Mouse (Mus musculus) limb, embryonic 15.5 days (tissue): ENCODE measurements around the gene Pla2g15. TPM values are rescaled to one million over a fixed set of nuclear protein-coding genes. Genes with fewer than 3 reads are reported as not detected.

ENCODE experiments used
- ATAC-seq: fragments of 200-750 bp; cut with Nextera tagmentation; 2 replicates; pipeline ENCODE4 v1.8.0; 2017; ENCODE audit warnings: low read depth, moderate TSS enrichment; ENCODE audit not compliant: insufficient number of reproducible peaks, low FRiP score, low TSS enrichment
- H3K27ac ChIP-seq: fragments of 300-500 bp; sonication (generic); 2 replicates; pipeline ENCODE4 v1.5.1; 2015; ENCODE audit warnings: moderate library complexity, mild to moderate bottlenecking, inconsistent platforms
- H3K27me3 ChIP-seq: fragments of 300-500 bp; sonication (generic); 2 replicates; pipeline ENCODE4 v1.6.1; 2015; ENCODE audit warnings: inconsistent platforms
- H3K36me3 ChIP-seq: fragments of 300-500 bp; sonication (generic); 2 replicates; pipeline ENCODE4 v1.6.1; 2015; ENCODE audit warnings: inconsistent platforms
- H3K4me1 ChIP-seq: fragments of 300-500 bp; sonication (generic); 2 replicates; pipeline ENCODE4 v1.6.1; 2015; ENCODE audit warnings: inconsistent platforms
- H3K4me2 ChIP-seq: fragments of 300-500 bp; sonication (generic); 2 replicates; pipeline ENCODE4 v1.6.1; 2015; ENCODE audit warnings: mild to moderate bottlenecking, inconsistent platforms
- H3K4me3 ChIP-seq: fragments of 300-500 bp; sonication (generic); 2 replicates; pipeline ENCODE4 v1.5.1; 2015; ENCODE audit warnings: mild to moderate bottlenecking, inconsistent platforms
- H3K9ac ChIP-seq: fragments of 300-500 bp; sonication (generic); 2 replicates; pipeline ENCODE4 v1.6.1; 2015; ENCODE audit warnings: inconsistent platforms
- H3K9me3 ChIP-seq: fragments of 300-500 bp; sonication (generic); 2 replicates; pipeline ENCODE4 v1.6.1; 2016; ENCODE audit warnings: inconsistent platforms
- WGBS: fragments of 180-500 bp; shearing (Covaris S2); methylation state at CpG from one replicate; pipeline ENCODE4 v1.1.7; 2015; 5-methylcytosine and 5-hydroxymethylcytosine counted together
- polyA plus RNA-seq: library from polyadenylated mRNA; unstranded; fragments of >200 nt; fragmentation: Nextera tagmentation; extraction: Ambion mirVana; gene quantifications from 2 replicates; pipeline ENCODE4 v1.2.1, GENCODE M21; 2015

Pla2g15 gene
- polyA plus RNA-seq, 1 experiment from 2014 or later = 19.9 TPM

DNA sequence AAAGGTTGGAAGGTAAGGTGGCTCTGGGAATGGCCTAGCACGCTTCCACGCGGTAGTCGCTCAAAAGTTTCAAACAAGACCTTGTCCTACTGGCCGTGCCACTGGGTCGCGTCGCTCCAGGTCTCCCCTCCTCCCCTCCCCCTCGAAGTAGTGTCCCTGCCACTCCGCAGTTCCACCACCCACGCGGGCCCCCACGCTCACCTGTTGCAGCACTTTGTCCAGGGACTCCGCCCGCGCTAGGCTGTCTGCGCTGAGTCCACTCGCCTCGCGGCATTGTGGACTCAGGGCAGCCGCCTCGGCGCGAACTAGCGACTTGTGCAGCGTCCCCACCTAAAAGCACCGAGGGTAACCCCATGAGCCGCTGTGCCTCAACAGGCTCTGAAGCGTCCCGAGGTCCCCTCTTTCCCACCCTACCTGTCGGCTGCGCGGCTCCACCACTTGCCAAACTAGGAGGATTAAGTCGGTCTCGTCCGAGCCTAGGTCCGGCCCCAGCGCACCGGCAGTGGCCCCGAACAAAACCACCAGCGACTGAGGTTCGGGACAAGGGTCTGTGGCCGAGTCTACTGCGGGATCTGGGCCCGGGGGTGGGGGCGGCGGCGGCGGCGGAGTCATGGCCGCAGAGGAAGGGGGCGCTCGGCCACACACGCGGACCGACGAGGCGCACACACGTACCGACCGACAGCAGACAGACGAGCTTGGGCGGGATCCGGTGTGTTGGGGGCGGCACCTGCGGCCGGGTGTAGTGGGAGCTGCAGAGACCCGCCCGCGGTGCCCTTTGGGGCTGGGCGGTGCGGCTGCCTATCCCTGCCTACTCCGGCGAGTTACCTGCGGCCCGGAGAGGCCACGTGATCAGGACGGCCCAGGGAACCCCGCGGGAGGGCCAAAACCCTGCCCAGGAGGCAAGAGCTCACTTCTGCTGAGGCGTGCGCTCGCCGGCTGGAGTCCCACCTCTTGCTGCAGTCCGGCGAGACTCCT, 13.8 kb upstream of the Pla2g15 start, which contains the start of gene Esrp2:
Esrp2 (minus strand) TSS at position 819 of the 975 bp plus-strand sequence.
- no peaks in the 10 kb centered on the region for H3K9me3 ChIP-seq
- H3K4me1 ChIP-seq = peaks cover 46% of the 10 kb centered on the region
- peaks cover 47% of the 10 kb centered on the region for H3K27me3 ChIP-seq
- peaks cover 15% of the 10 kb centered on the region for H3K36me3 ChIP-seq
- peak within 1 kb of the TSS; percentile 68 for H3K27ac ChIP-seq
- peak within 1 kb of the TSS; percentile 39 for H3K9ac ChIP-seq
- peak within 1 kb of the TSS; percentile 89 for H3K4me2 ChIP-seq
- no peak for ATAC-seq
- peak within 1 kb of the TSS; percentile 51 for H3K4me3 ChIP-seq
- under 1% methylated on average over 86 of the region's 86 CpGs for WGBS

DNA sequence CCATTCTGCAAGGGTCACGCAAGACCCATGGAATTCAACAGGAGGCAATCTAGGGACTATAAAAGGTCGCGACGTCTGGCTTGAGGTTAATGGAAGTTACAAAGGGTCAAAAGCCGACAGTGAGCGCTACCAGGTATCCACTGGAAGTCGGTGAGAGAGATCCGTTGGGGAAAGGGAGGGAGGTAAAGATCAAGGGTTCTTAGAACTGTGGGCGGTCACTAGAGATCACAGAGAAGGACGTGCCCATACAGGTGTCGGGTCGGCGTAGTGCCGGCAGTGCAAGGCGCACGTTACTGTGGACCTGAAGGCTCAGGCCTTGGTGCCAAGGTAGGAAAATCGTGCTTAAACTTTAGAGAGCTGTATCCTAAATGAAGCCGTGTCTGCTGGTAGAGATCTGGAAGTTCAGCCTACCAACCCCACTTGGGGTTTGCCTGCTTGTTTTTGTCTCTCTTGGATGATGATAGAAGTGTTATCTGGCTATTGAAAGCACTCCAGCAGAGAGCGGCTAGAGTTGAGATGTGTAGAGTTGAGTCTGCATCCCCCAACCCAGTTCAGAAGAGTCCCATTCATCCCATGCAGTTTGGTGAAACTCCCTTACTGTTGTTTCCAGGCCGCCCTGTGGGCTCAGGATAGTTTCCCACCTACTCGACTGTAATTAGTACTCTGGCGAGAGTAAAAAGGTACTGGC, 12.8 kb upstream of the Pla2g15 start:
- H3K4me3 ChIP-seq = peak overlapping the region; percentile 51
- H3K4me2 ChIP-seq = peak overlapping the region; percentile 89
- peak overlapping the region; percentile 39 for H3K9ac ChIP-seq
- H3K4me1 ChIP-seq = peaks cover 46% of the 10 kb centered on the region
- 9% methylated on average over 22 of the region's 22 CpGs for WGBS
- ATAC-seq = no peak
- peaks cover 6% of the 10 kb centered on the region for H3K36me3 ChIP-seq
- H3K27ac ChIP-seq = no peak overlapping the region
- no peaks in the 10 kb centered on the region for H3K9me3 ChIP-seq
- H3K27me3 ChIP-seq = peaks cover 47% of the 10 kb centered on the region

DNA sequence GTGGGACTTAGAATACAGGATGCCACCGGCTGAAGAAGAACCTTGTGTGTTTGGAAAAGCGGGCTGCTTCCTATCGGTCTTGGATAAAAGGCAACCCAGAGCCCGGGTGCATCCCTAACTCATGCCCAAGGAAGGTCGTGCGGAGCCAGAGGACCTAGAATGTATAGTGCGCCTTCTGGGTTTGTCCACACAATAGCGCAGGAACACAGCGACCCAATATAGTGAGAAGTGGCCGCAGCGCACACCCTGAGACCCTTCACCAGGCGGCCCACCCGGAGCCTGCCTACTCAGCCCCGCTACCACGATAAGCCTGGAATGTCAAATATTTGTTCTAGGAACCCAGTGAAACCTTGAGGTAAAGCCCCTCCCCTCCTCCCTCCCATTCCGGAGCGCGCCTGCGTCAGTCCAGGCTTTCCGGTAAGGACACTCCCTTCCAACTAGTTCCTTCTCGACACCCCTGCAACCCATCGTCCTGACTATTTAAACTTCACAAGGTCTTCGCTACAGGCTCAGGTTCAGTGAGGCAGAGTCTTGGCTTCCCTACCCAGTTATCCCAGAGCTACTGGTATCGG, 12.2 kb upstream of the Pla2g15 start:
- no peaks in the 10 kb centered on the region for H3K36me3 ChIP-seq
- under 1% methylated on average over 24 of the region's 24 CpGs for whole genome bisulfite sequencing
- peak overlapping the region; percentile 51 for H3K4me3 ChIP-seq
- ATAC-seq = peak; percentile 42; the same call in 1 of the 2 replicates
- H3K9ac ChIP-seq = peak overlapping the region; percentile 39
- H3K27ac ChIP-seq = peak overlapping the region; percentile 67
- H3K4me2 ChIP-seq = peak overlapping the region; percentile 89
- no peaks in the 10 kb centered on the region for H3K9me3 ChIP-seq
- H3K27me3 ChIP-seq = peaks cover 44% of the 10 kb centered on the region
- H3K4me1 ChIP-seq = peaks cover 46% of the 10 kb centered on the region

DNA sequence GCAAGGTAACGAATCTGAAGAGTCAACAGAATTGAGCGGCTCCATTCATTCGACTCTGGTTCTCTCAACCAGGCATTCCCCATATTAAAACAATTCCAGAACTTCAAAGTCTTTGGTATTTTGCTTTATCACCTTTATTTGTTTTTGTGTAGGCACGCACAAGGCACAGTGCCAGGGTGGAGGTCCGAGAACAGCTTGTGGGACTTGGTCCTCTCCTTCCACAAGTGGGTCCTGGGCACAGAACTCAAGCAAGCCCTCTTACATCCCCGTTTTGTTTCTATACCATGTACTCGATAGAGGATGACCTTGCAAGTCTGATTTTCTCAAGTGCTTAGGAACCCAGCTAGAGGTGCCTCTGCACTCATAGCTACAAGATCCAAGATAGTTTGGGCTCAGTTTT, 11.6 kb upstream of the Pla2g15 start:
- WGBS = 11% methylated on average over 7 of the region's 7 CpGs
- peaks cover 38% of the 10 kb centered on the region for H3K27me3 ChIP-seq

GRCm38 (mm10) chr8:106140191-106140590, 10.0 kb upstream of the Pla2g15 start:
- Histone ChIP-seq H3K4me2 (no peak overlapping the region), H3K9ac (no peak overlapping the region), H3K27ac (no peak overlapping the region), H3K36me3 (no peaks in the 10 kb centered on the region), H3K27me3 (peaks cover 23% of the 10 kb centered on the region), H3K9me3 (no peaks in the 10 kb centered on the region), H3K4me1 (peaks cover 30% of the 10 kb centered on the region), H3K4me3 (no peak overlapping the region)
- 61% methylated on average over 5 of the region's 5 CpGs for WGBS
- no peak for ATAC-seq

More for the DNA sequence above, 11.6 kb upstream of the Pla2g15 start:
- peak overlapping the region; percentile 89 for H3K4me2 ChIP-seq
- peak overlapping the region; percentile 39 for H3K9ac ChIP-seq
- peaks cover 44% of the 10 kb centered on the region for H3K4me1 ChIP-seq
- peak overlapping the region; percentile 67 for H3K27ac ChIP-seq
- no peak for ATAC-seq
- H3K4me3 ChIP-seq = peak overlapping the region; percentile 51
- no peaks in the 10 kb centered on the region for H3K9me3 ChIP-seq
- no peaks in the 10 kb centered on the region for H3K36me3 ChIP-seq

- Histone ChIP-seq H3K27me3 (peaks cover 17% of the 10 kb centered on the region), H3K4me3 (no peak overlapping the region), H3K36me3 (no peaks in the 10 kb centered on the region), H3K4me1 (peaks cover 25% of the 10 kb centered on the region), H3K9ac (no peak overlapping the region), H3K9me3 (no peaks in the 10 kb centered on the region), H3K27ac (no peak overlapping the region), H3K4me2 (no peak overlapping the region)
- ATAC-seq = no peak
- WGBS = 17% methylated on average over 13 of the region's 13 CpGs
These were observed 9.4 kb upstream of the Pla2g15 start for GRCm38 (mm10) chr8:106140769-106141168.

GRCm38 (mm10) chr8:106145331-106145730, 4.9 kb upstream of the Pla2g15 start:
- Histone ChIP-seq H3K9ac (no peak overlapping the region), H3K27ac (no peak overlapping the region), H3K4me2 (no peak overlapping the region), H3K4me1 (no peaks in the 10 kb centered on the region), H3K4me3 (no peak overlapping the region), H3K36me3 (no peaks in the 10 kb centered on the region), H3K9me3 (no peaks in the 10 kb centered on the region), H3K27me3 (no peaks in the 10 kb centered on the region)
- WGBS = 87% methylated on average over 2 of the region's 2 CpGs
- ATAC-seq = no peak

- no peak overlapping the region for H3K27ac ChIP-seq
- no peaks in the 10 kb centered on the region for H3K27me3 ChIP-seq
- H3K4me2 ChIP-seq = no peak overlapping the region
- no peak overlapping the region for H3K4me3 ChIP-seq
- no peak overlapping the region for H3K9ac ChIP-seq
- peaks cover 6% of the 10 kb centered on the region for H3K4me1 ChIP-seq
- ATAC-seq = no peak
- H3K36me3 ChIP-seq = no peaks in the 10 kb centered on the region
- 87% methylated on average over 4 of the region's 4 CpGs for WGBS
- H3K9me3 ChIP-seq = no peaks in the 10 kb centered on the region
These were observed 4.2 kb upstream of the Pla2g15 start for GRCm38 (mm10) chr8:106146014-106146413.

DNA sequence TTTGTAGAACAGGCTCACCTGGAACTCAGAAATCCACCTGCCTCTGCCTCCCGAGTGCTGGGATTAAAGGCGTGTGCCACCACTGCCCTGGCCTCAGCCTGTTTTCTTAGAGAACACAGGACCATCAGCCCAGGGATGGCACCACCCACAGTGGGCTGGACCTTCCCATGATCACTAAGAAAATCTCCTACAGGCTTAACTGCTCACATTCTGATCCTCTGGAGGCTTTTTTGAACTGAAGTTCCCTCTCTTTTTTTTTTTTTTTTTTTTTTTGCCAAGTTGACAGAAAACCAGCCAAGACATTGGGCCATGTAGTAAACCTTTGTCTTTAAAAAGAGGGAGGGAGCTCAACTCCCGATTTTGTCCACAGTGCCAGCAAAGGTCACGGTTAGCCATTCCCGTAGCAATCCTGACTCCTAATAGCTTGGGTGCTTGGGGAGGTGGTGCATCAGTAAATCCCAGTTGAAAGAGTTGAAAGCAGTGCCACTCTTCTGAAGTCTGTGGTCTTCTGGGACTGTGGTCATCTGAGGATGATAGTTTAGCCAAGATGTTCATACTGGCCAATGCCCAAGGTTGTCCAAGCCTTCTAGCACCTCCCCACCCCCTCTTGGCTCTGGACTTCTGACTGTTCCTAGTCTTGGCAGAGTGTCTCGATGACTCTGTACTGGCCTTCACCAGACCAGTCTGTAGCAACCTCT, 2.2 kb upstream of the Pla2g15 start:
- Histone ChIP-seq H3K9ac (no peak overlapping the region), H3K4me3 (no peak overlapping the region), H3K4me2 (no peak overlapping the region), H3K9me3 (no peaks in the 10 kb centered on the region), H3K4me1 (peaks cover 13% of the 10 kb centered on the region), H3K27ac (no peak overlapping the region), H3K27me3 (no peaks in the 10 kb centered on the region), H3K36me3 (0 out of 2 replicates have a peak, but pooled peaks cover 3% of the 10 kb centered on the region)
- 80% methylated on average over 6 of the region's 6 CpGs for WGBS
- ATAC-seq = no peak

DNA sequence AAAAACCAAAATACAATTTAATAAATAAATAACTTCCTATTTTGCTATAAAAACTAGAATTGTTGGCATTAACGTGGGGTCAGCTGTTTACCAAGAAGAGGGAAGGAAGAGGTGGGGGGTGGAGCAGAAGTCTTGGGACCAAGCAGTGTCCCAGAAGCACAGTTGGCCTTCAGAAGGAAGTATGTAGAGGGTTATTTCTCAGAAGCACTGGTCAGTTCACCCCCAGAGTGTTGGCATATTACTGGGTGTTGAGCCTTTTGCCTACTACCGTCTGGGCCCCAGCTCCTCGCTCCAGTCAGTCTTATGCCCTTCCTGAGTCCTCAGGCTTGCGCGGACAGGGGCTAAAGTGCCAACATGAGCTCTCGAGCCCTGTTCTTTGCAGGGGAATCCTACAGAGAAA, 1.2 kb upstream of the Pla2g15 start:
- Histone ChIP-seq H3K9ac (no peak overlapping the region), H3K4me3 (no peak overlapping the region), H3K4me2 (no peak overlapping the region), H3K36me3 (0 out of 2 replicates have a peak, but pooled peaks cover 4% of the 10 kb centered on the region), H3K4me1 (peaks cover 13% of the 10 kb centered on the region), H3K9me3 (no peaks in the 10 kb centered on the region), H3K27me3 (no peaks in the 10 kb centered on the region), H3K27ac (no peak overlapping the region)
- 91% methylated on average over 6 of the region's 6 CpGs for WGBS
- ATAC-seq = no peak

DNA sequence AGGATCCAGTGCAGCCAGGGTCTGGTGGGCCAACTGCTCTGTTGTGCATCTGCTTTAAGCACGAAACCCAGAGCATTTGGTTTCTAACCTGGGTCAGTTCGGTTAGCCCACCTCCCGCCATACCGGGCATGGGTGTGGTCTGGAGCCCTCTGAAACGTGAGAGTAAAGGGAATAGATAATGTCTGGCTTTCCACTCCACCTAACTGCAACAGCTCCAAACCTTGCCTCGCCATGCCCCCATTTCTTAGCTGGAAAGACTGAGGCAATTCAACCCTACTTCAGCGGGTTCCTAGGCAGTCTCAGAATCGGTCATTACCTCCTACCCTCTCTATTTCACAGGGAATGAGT, 428 bp downstream of the Pla2g15 start:
- ATAC-seq = no peak
- peak overlapping the region; percentile 47 for H3K9ac ChIP-seq
- peaks cover 13% of the 10 kb centered on the region for H3K4me1 ChIP-seq
- no peaks in the 10 kb centered on the region for H3K27me3 ChIP-seq
- H3K36me3 ChIP-seq = peaks cover 11% of the 10 kb centered on the region; the same call in 1 of the 2 replicates
- no peaks in the 10 kb centered on the region for H3K9me3 ChIP-seq
- H3K4me2 ChIP-seq = peak overlapping the region; percentile 78
- WGBS = 19% methylated on average over 8 of the region's 8 CpGs
- H3K27ac ChIP-seq = peak overlapping the region; percentile 57
- peak overlapping the region; percentile 76 for H3K4me3 ChIP-seq
